Mouse (Mus musculus): Measurements from ENCODE around the gene Ankar. TPM values are rescaled to one million over a fixed set of nuclear protein-coding genes. Genes with fewer than 3 reads are reported as not detected.

The Ankar gene
- total RNA-seq (2014; fragmentation: Nextera tagmentation) (not detected in 2 replicates), total RNA-seq (2017) (not detected in 2 replicates)

DNA sequence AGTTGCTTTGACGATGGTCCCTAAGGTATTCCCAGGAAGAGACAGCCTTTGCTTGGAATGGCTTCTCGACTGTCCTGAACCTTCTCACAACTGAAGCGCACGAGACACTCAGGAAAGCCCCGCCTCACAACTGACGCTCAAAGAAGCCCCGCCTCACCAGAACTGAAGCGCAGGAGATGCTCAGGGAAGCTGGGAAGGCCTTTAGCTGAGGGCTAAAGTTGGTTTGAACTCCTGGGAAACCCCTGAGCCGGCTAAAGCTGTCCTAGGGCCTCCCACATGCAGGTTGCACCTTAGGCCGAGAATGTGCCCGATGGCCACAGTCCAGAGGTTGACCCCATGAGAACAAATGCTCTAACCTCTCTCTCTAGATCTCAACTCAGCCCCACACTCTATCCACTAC lies at the start of gene Ankar:
Gene Ankar, minus strand, starts transcription at position 101 of the 400 bp plus-strand sequence.
- ATAC-seq (replicated peaks; ENCODE audit: poor library complexity, severe bottlenecking) = no peak

DNA sequence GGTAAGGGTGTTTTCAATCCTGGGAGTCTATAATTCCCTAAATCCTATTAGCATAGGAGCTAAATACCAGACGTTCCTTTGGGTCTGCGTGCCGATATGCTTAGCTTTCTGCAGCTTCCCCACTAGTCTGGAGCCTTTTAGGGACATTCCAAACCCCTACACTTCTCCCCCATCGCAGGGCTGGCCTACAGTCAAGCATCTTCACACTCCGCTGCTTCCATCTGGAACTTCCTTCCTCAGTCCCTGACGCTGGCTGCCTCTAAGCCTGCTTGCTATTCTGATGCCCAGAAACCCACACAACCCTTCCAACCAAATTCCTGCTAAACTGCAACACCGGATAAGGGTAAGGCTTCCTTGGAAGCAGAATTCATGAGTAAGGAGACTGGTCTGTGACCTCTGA lies 46.0 kb upstream of the Ankar start:
- no peak for ATAC-seq (replicated peaks; ENCODE audit: poor library complexity, severe bottlenecking)

DNA sequence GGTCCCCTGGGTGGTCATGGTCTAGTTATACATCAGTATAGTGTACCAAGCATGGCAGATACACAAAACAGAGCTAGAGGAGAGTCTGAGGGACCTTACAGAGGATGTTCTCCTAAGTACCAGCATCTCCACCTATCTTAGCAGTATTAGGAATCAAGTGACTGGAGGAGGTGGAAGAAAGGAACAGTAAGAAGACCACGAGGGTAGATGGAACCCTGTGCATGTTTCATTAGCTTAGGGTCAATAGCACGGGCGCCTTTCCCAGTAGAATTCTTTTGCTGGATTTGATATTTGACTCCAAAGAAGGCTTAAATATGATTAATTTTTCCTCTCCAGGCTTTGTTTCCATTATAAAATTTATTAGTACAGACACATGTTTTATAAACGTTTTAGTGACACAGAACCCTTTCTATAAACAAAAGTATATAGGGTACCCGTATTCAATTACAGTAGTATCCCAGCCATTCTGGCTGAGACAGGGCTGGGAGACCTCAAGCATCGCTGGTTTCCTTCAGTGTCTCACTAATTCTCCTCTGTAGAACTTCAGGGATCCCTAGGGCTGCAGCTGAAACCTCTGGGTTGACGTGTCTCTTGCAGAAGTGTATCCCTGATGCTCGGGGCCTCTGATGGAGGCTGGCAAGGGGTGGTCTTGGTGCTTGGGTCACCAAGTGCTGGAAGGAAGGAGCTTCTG lies 44.6 kb upstream of the Ankar start:
- ATAC-seq (replicated peaks; ENCODE audit: poor library complexity, severe bottlenecking) = no peak

DNA sequence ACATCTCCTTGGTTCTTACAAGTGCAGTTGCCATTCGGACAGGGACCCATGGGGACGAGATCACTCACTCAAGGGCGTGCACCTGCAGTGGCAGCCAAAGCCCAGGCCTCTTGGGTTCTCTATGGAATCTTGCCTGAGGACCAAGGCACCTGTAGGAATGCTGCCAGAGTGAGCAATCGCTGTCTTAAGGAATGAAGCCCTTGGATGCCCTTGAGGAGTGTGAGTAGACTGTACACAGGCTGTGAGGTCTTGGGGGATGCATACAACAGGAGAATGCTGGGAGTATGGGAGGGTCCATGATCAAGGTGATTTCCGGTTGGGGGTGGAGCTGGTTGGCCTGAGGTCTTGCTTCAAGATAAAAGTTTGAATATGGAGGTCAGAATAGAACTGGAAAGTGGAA lies 41.0 kb upstream of the Ankar start:
- no peak for ATAC-seq (replicated peaks; ENCODE audit: poor library complexity, severe bottlenecking)

DNA sequence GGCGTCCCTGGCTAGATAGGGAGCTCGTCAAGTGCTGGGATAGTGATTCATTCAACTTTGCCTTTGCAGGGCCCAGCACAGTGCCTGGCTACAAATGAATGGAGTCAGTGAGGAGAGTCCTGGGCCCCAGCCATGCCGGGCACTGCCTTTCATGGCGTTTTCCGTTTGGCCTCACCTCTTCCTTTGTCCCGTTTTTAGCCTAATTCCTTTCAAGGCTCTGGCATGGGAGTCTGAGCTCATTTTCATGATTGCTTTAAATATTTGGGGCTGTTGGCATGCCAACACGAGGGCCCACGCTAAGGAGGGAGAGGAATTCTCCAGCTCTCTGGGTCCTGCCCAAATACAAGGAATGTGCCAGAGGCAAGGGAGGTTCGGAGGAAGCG lies 39.3 kb upstream of the Ankar start:
- ATAC-seq (replicated peaks; ENCODE audit: poor library complexity, severe bottlenecking) = no peak

DNA sequence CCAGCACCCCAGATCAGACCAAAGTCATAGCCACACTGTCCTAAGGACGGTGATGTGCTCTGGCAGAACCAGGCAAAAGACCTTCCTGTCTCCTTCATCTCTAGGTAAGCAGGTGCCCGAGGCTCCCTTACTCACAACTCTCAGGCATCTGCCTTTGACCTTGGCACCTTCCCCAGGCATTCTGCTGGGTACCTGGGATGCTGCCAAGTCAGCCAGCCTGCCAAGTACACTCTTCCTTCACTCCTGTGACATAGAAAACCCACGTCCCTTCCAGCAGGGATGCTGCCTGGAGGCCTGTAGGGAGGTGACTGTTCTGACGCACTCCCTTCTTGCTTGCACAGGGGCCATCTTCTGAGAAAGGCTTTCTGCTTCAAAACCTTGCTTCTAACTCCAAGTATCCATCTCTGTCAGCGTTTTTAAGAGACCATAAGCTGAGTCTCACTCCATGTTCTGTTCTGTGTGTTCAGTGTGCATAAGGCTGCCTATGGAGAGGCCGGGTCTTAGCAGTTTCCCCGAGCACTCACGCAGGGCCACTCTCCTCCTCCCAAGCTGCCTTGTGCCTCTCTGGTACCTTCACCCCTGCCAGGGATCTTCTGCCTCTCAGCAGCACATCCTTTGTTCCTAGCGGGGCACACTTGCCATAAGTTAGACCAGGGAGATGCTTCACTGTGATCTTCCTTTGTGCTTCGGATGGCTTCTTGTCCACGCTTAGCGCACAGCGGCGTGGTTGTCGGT lies 38.7 kb upstream of the Ankar start:
- no peak for ATAC-seq (replicated peaks; ENCODE audit: poor library complexity, severe bottlenecking)

DNA sequence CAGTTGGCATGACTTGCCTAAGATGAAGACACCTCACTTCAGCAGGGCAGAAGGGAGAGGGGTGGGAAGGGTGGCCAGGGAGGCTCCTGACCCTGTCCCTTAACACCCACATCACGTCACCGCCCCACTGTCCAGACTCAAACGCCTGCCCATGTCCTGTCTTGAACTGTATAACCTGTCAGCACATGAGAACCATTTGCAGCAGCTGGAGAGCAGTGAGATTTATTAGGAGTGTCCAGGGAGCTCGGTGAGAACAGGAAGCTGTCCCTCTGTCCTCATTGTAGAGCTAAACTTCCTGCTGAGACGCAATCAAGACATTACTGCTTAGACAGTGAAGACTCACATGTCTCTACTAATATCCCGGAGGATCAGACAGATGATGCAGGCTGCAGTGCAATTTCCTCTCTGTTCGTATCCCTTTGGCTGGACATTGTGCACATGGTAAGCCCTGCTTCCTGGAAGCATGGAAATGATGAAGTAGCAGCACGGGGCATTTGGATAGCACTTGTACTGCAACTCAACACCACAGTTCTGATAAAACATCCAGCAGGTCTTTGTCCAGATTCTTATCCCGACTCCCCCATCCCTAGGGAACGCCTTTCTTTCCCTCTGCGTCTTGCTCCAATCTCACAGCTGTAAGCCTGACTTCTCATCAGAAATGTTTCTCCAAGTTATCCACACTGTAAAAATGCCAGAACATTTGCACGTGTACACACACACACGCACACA lies 36.2 kb upstream of the Ankar start:
- no peak for ATAC-seq (replicated peaks; ENCODE audit: poor library complexity, severe bottlenecking)

DNA sequence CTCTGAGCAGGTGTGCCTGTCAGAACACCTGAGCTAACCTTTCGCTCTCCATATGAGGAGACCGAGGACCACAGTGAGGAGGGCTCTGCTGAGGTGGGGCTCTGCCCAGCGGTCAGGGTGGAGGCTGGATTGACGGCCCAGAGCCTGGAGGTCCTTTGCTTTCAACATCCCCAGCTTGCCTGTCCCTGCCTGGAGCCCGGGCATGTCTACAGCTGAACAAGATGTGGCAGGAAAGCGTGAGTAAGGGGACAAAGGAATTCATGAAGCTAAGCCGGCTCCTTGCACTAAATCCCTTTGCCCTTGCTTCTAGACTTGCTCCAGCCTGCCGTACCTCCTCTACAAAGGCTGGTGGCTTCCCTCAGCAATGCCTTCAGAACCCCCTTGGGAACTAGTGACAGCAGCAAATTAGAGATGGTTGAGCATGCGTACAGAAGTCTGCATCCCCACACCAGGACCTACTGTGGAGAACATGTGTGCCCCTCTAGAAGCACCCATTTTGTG lies 32.9 kb upstream of the Ankar start:
- ATAC-seq (replicated peaks; ENCODE audit: poor library complexity, severe bottlenecking) = no peak

DNA sequence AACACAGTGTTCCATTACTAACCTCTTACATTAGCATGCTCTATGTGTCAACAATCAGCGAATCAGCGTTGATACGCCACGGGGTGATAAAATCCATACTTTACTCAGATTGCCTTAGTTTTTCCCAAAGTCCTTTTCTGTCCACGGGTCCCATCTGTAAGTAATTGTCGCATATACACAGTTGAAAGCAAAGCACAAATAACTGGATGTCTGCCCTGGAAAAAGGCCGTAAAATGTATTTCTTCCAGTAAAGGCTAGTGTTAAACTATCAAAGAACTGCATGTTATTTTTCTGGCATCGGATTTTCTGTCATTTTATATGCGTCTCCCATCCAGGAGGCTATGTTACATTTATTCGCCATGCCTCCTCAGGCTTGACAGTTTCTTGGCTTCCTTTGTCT lies 29.7 kb upstream of the Ankar start:
- no peak for ATAC-seq (replicated peaks; ENCODE audit: poor library complexity, severe bottlenecking)

DNA sequence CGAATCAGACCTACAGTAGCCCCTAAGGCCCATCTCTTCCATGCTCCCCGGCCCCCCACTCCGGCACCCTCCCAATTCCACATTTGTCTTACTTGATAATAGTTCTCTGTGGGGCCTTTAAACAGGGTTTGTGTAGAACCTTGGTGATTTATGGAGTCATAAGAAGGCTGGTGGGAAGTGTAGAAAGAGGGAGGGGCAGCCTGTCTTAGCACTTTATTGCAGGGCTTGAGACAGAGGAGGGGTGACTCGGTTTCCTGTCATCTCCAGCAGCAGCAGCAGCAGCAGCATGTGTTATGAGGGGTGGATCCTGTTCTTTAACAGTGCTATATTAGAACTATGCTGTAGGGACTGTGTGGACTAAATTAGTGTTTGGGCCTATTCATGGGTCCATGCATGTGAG lies 28.4 kb upstream of the Ankar start:
- ATAC-seq (replicated peaks; ENCODE audit: poor library complexity, severe bottlenecking) = no peak

DNA sequence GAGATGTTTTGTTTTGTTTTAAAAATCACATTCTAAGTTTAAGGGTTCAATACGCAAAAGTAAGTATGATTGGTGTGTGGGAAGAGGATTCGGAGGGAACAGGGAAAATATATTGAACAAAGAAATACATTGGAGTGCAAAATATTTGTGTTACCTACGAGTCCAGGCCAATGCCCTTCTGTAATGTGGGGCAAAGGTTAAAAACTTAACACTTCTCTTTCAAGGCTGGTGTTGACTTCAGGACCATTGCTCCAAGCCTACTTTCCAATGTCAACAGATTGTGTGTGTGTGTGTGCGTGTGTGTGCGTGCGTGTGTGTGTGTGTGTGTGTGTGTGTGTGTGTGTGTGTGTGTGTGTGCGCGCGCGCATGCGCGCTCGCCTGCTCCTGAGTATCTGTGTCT lies 25.6 kb upstream of the Ankar start:
- ATAC-seq (replicated peaks; ENCODE audit: poor library complexity, severe bottlenecking) = no peak

DNA sequence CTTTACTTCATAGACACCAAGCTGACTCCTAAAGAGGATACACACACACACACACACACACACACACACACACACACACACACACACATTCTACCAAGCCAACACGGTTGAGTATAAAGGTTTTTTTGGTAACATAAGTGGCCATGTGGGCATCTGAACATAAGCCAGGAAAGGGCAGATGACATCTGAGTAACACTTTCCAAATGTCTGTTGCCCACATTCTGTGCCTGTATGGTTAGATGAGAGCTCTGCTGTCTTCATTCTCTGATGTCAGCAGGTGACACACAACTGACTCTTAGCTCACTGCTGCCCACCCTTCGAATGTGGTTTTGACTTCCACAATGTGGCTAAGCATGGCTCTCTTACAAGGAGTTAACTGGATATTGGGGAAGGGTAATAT lies 24.0 kb upstream of the Ankar start:
- no peak for ATAC-seq (replicated peaks; ENCODE audit: poor library complexity, severe bottlenecking)

DNA sequence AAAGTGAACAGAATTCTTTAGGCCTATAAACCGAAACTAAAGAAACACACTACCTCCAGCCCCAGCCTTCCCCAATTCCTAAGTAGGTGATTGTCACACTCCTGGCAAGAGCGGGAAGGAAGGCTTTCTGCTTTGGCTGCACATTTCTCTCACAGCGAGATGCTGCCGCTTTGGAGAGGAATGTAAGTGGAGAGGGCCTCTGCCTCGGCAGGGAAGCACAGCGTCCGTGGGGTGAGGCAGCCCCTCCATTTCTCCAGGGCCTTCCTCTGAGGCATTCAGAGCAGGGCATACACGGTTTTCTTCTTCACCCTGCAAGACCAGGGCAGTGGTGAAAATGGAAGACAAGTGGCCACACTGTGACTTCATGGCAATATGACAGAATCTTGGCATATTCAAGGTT lies 22.3 kb upstream of the Ankar start:
- ATAC-seq (replicated peaks; ENCODE audit: poor library complexity, severe bottlenecking) = no peak

DNA sequence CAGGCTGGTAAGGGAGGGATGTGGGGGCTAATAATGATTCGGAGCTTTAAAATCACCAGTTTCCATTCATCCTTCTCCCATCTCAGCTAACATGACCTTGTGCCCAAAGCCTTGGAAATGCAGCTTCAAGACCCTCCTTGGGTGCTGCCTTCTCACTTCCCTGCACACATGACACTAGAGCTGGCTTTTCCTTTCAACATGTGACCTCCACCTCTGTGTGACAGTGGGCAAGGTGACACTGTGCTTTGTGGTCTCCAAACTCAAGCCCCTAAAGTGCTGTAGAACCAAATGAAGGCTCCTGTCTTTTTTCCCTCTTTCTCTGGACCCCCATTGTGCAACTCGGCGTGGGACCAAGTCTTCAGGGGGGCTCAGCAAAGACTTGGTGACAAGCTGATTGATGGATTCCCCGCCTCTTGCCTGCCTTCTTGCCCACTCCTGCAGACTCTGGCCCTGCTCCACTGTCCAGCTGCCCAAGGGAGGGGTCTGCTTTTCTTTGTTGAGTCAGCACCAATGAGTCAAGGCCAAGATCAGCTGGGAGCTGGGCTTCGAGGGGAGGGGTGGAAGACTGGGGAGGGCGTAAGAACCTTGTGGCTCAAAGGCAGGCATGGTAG lies 19.8 kb upstream of the Ankar start:
- ATAC-seq (replicated peaks; ENCODE audit: poor library complexity, severe bottlenecking) = no peak

DNA sequence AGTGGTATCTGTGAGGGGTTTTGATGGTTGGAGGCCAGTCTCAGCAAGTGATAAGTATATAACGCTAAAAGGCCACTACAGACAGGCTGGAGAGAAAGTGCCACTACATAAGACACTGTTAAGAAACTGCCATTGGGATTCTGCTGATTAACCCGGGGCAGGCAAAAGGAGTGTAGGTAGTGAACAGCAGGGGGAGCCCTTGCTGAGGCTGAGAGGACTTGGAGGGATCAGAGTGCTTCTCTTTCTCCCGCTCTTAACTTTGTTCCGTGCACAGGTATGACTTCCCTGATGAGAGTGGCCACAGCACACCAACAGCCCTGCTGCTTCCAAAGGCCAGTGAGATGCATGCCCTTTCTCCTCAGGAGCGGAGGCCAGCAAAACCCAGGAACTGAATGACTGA lies 18.5 kb upstream of the Ankar start:
- ATAC-seq (replicated peaks; ENCODE audit: poor library complexity, severe bottlenecking) = peak; percentile 88

DNA sequence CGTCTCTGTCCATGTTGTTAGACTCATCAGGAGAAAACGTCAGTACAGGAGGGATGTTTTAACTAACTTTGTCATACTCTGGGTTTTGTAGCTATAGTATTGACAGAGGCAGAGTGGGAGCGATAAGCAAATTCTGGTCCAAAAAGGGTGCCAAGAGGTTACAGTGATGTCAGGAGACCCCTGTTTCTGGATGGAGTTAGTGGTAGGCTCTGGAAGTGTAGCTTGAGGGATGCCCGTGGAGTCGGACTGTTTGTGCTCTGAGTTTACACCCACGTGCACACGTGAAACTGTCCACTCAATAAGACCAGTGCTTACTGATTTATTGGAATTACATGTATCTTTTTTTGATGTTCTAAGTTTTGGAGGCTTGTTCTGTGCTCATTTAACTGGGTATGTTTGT lies 17.2 kb upstream of the Ankar start:
- no peak for ATAC-seq (replicated peaks; ENCODE audit: poor library complexity, severe bottlenecking)

DNA sequence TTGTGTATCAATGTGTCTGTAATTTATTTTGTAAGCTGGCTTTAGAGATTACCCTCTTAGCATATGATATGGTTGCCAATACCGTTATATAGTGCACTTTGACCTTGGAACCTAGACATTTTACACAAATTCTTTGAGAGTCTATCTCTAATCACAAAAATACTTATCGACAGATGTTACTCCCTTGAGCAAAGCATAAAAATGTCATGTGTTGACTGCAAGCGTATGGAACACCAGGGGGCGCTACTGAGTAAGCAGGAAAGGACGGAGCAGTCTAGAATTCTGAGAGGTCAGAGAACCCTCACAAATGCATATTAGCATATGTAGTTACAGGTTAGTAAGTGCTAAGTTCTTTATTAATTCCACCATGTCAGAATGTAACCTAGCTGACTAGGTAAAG lies 16.5 kb upstream of the Ankar start:
- peak; percentile 68 for ATAC-seq (replicated peaks; ENCODE audit: poor library complexity, severe bottlenecking)

DNA sequence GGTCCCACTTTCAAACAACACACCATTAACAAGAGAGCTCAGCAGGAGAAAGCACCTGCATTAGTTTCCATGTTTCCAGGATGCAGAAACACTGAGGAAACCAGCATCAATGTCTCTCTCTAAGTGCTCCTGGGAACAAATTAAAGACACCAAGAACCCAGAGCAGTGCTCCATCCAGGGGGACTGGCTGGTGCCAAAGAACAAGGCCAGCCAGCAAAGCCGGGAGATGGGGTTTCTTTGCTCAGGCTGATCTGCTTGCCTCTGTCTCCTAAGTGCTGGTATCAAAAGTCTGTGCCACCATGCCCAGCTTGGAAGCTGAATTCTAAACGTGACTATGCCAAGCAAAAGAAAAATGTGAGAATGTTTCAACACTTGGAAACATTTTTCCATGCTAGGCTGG lies 16.0 kb upstream of the Ankar start:
- ATAC-seq (replicated peaks; ENCODE audit: poor library complexity, severe bottlenecking) = no peak

DNA sequence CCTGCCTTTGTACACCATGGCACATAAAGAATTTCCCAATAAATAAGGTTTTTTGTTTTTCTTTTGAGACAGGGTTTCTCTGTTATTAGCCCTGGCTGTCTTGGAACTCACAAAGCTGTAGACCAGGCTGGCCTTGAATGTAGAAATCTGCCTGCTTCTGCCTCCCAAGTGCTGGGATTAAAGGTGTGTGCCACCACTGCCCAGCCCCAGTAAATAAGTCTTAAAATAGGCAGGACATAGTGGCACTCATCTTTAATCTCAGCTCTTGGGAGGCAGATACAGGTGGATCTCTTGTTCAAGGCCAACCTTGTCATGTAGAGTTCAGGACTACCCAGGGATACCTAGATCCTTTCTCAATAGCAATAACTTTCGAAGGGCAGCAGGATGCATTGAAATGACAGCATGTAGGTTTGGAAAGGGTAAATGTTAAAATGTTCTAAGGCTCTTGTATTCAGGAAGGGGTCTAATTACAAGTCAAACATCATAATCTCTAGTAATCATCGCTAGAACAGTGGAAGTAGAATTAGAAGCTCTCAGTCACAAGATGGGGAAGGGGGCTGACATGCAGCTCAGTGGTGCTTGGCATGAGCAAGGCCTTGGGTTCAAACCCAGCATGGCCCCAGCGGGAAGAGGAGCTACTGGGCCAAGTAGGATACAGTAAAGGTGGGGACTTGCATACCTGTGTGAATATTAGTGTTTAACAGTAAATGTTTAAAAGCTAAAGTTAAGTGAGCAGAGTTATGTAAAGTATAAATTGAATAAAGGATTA lies 15.4 kb upstream of the Ankar start:
- no peak for ATAC-seq (replicated peaks; ENCODE audit: poor library complexity, severe bottlenecking)

DNA sequence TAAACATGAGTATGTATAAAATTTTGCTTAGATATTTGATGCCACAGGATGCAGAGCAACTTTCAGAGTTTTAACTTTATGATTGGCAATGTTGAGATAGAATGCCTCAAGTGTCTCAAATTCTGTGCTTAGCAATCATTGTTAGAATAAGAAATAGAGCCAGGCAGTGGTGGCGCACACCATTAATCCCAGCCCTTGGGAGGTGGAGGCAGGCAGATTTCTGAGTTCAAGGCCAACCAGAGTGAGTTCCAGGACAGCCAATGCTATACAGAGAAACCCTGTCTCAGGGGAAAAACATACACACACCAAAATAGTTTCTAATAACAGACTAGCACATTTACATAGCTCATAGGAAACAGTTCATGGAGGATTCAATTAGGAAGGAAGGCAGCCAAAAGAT lies 14.7 kb upstream of the Ankar start:
- no peak for ATAC-seq (replicated peaks; ENCODE audit: poor library complexity, severe bottlenecking)

Measured in granulocyte monocyte progenitor cell, adult 5-6 weeks (primary cell).